Mouse (Mus musculus) layer of hippocampus, postnatal 36 days (tissue): ENCODE measurements around the gene Cdh4. TPM values are rescaled to one million over a fixed set of nuclear protein-coding genes. Genes with fewer than 3 reads are reported as not detected.

Experiments
- DNase-seq, 2 experiments: peaks; one replicate each; pipeline ENCODE4 v3.0.0; 2022
- total RNA-seq, 2 experiments: library from RNA; stranded (reverse); gene quantifications; 2 replicates each; pipeline ENCODE4 v1.2.3; 2021

Gene Cdh4
- total RNA-seq, 2 experiments from 2014 or later = 10.2 to 10.5 TPM

- DNase-seq = no peak
Observed at GRCm38 (mm10) chr2:179948820-179949219, 506.6 kb downstream of the Cdh4 start.
